Mouse (Mus musculus) midbrain, postnatal 0 days (tissue): ENCODE measurements around the gene Fam71a. TPM values are rescaled to one million over a fixed set of nuclear protein-coding genes. Genes with fewer than 3 reads are reported as not detected.

Source experiments
- ATAC-seq: fragments of 200-750 bp; cut with Nextera tagmentation; 2 replicates; pipeline ENCODE4 v1.8.0; 2017; ENCODE audit warnings: moderate number of reproducible peaks, mild to moderate bottlenecking, moderate TSS enrichment, moderate library complexity; ENCODE audit not compliant: low FRiP score
- DNase-seq: peaks from one replicate; pipeline ENCODE4 v3.0.0-alpha.2; 2015; ENCODE audit warnings: low spot score
- H3K27ac ChIP-seq: fragments of 300-500 bp; sonication (generic); 2 replicates; pipeline ENCODE4 v1.5.1; 2014; ENCODE audit warnings: low read depth, mild to moderate bottlenecking, low read length, mixed read lengths
- H3K27me3 ChIP-seq: fragments of 300-500 bp; sonication (generic); 2 replicates; pipeline ENCODE4 v1.6.1; 2014; ENCODE audit warnings: low read length, control low read depth, mixed read lengths; ENCODE audit not compliant: insufficient read depth
- H3K36me3 ChIP-seq: fragments of 300-500 bp; sonication (generic); 2 replicates; pipeline ENCODE4 v1.6.1; 2014; ENCODE audit warnings: low read length, control low read depth, mixed read lengths; ENCODE audit not compliant: insufficient read depth
- H3K4me1 ChIP-seq: fragments of 300-500 bp; sonication (generic); 2 replicates; pipeline ENCODE4 v1.6.1; 2014; ENCODE audit warnings: mild to moderate bottlenecking, control low read depth, antibody characterized with exemption, low read length, mixed read lengths; ENCODE audit not compliant: insufficient read depth
- H3K4me2 ChIP-seq: fragments of 300-500 bp; sonication (generic); 2 replicates; pipeline ENCODE4 v1.6.1; 2014; ENCODE audit warnings: low read depth, mild to moderate bottlenecking, low read length, mixed read lengths; ENCODE audit not compliant: poor library complexity, severe bottlenecking
- H3K4me3 ChIP-seq: fragments of 300-500 bp; sonication (generic); 2 replicates; pipeline ENCODE4 v1.5.1; 2014; ENCODE audit warnings: low read depth, mild to moderate bottlenecking, low read length, moderate library complexity
- H3K9ac ChIP-seq: fragments of 300-500 bp; sonication (generic); replicated peaks from 2 replicates; pipeline ENCODE4 v1.6.1; 2014; ENCODE audit warnings: mild to moderate bottlenecking, low read length, moderate library complexity, mixed read lengths; ENCODE audit not compliant: poor library complexity, severe bottlenecking
- H3K9me3 ChIP-seq: fragments of 300-500 bp; sonication (generic); 2 replicates; pipeline ENCODE4 v1.6.1; 2016; ENCODE audit warnings: low read length, control low read depth
- CTCF ChIP-seq: IDR thresholded peaks from 2 replicates; pipeline ENCODE4 v1.5.1; 2016; ENCODE audit warnings: antibody characterized with exemption, mild to moderate bottlenecking
- WGBS: fragments of 180-500 bp; shearing (Covaris S2); extraction: QIAGEN DNeasy Blood & Tissue Kit; methylation state at CpG from one replicate; pipeline ENCODE4 v1.1.7; 2014; 5-methylcytosine and 5-hydroxymethylcytosine counted together
- polyA plus RNA-seq: library from polyadenylated mRNA; unstranded; fragments of >200 nt; fragmentation: Nextera tagmentation; extraction: Ambion mirVana; gene quantifications from 2 replicates; pipeline ENCODE4 v1.2.1, GENCODE M21; 2015
- total RNA-seq: library from RNA; depleted of rRNA; stranded (reverse); fragments of >200 nt; gene quantifications from 2 replicates; pipeline ENCODE4 v1.2.3, GENCODE M21; 2014

The Fam71a gene
- total and polyA plus RNA-seq, 2 experiments from 2014 or later, result not detected

- H3K4me1 ChIP-seq, result no peaks in the 10 kb centered on the region
- H3K36me3 ChIP-seq, result no peaks in the 10 kb centered on the region
- 87% methylated on average over 9 of the region's 9 CpGs for WGBS
- no peaks in the 10 kb centered on the region for H3K9me3 ChIP-seq
- no peak for DNase-seq
- no peak overlapping the region for H3K9ac ChIP-seq
- TF ChIP-seq CTCF, result no peak
- ATAC-seq, result no peak
- H3K4me3 ChIP-seq, result no peak overlapping the region
- H3K27ac ChIP-seq, result no peak overlapping the region
- no peaks in the 10 kb centered on the region for H3K27me3 ChIP-seq
- H3K4me2 ChIP-seq, result no peak overlapping the region
These were observed 36.4 kb upstream of the Fam71a start for GRCm38 (mm10) chr1:191200816-191201602.

GRCm38 (mm10) chr1:191197916-191198315, 33.3 kb upstream of the Fam71a start:
- DNase-seq, result no peak
- H3K27me3 ChIP-seq, result no peaks in the 10 kb centered on the region
- no peaks in the 10 kb centered on the region for H3K36me3 ChIP-seq
- 81% methylated on average over 7 of the region's 7 CpGs for WGBS
- no peak overlapping the region for H3K9ac ChIP-seq
- H3K4me1 ChIP-seq, result no peaks in the 10 kb centered on the region
- no peaks in the 10 kb centered on the region for H3K9me3 ChIP-seq
- H3K27ac ChIP-seq, result no peak overlapping the region
- TF ChIP-seq CTCF, result no peak
- ATAC-seq, result no peak
- H3K4me3 ChIP-seq, result no peak overlapping the region
- no peak overlapping the region for H3K4me2 ChIP-seq

DNA sequence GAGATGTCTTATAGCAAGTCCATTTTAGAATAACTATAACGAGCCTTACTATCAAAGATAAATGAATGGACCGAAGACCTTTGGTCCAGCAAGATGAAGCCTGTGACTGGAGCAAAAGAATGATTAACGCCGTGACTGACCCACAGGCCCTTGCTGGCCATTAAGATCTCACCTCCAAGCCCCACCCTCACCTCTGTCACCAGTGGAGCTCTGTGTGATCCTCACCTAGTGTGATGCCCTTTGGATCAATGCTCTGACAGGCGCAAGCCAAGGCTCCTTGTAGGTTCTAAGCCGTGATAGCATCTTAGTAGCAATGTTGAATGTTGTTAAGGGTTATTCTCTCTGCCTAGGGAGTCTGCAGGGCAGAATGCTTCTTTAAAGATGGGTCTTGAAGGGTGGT, 31.4 kb upstream of the Fam71a start:
- DNase-seq (no peak), ATAC-seq (no peak)
- Histone ChIP-seq H3K27me3 (no peaks in the 10 kb centered on the region), H3K36me3 (no peaks in the 10 kb centered on the region), H3K4me1 (no peaks in the 10 kb centered on the region), H3K27ac (no peak overlapping the region), H3K9ac (no peak overlapping the region), H3K4me2 (no peak overlapping the region), H3K4me3 (no peak overlapping the region), H3K9me3 (no peaks in the 10 kb centered on the region)
- WGBS, result 96% methylated on average over 6 of the region's 6 CpGs
- no peak for TF ChIP-seq CTCF

- no peak overlapping the region for H3K4me2 ChIP-seq
- ATAC-seq (no peak), DNase-seq (no peak)
- H3K27me3 ChIP-seq, result 0 out of 2 replicates have a peak, but pooled peaks cover 4% of the 10 kb centered on the region
- no peak overlapping the region for H3K27ac ChIP-seq
- peak; percentile 44 for TF ChIP-seq CTCF
- WGBS, result 55% methylated on average over 14 of the region's 14 CpGs
- H3K4me3 ChIP-seq, result no peak overlapping the region
- H3K36me3 ChIP-seq, result no peaks in the 10 kb centered on the region
- no peaks in the 10 kb centered on the region for H3K4me1 ChIP-seq
- no peaks in the 10 kb centered on the region for H3K9me3 ChIP-seq
- H3K9ac ChIP-seq, result no peak overlapping the region
These were observed 29.2 kb upstream of the Fam71a start for GRCm38 (mm10) chr1:191193657-191194424.

DNA sequence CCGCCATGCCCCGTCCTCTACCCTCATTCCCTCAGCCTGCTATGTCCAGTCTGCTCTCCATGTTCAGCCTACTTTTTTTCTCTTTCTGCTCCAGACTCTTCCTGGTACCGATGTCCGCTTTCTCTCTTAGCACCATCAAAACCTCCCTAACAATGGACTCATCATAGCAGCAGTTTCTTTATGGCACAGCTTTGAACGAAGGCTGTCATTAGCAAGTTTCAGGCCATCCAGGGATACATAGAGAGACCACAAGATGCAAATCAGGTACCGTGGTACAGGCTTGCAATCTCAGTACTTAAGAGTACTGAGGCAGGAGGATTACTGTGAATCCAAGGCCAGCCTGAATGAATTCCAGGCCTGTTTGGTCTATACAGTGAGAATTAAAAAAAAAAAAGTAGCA, 28.1 kb upstream of the Fam71a start:
- no peak for DNase-seq
- no peak for TF ChIP-seq CTCF
- Histone ChIP-seq H3K9ac (no peak overlapping the region), H3K36me3 (no peaks in the 10 kb centered on the region), H3K4me2 (no peak overlapping the region), H3K9me3 (no peaks in the 10 kb centered on the region), H3K27me3 (0 out of 2 replicates have a peak, but pooled peaks cover 4% of the 10 kb centered on the region), H3K4me1 (no peaks in the 10 kb centered on the region), H3K27ac (no peak overlapping the region), H3K4me3 (no peak overlapping the region)
- 90% methylated on average over 6 of the region's 6 CpGs for WGBS
- no peak for ATAC-seq

DNA sequence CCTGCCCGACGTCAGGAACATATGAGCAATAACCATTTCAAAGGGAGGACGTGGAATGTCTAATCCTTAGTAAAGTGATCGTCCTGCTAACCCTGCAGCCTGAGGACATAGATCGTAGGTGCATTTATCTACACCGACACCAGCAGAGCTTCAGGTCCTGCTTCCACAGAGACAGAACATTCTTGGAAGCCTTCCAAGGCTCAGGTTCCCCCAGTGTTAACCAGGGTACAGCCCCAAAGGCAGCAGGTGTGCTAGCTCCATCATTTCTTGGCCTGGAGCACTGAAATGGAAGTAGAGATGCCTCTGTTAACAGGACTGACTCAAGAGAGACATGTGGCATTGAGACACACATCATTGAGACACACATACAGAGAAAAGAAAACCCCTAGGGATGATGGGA, 27.6 kb upstream of the Fam71a start:
- no peaks in the 10 kb centered on the region for H3K36me3 ChIP-seq
- no peak for ATAC-seq
- 40% methylated on average over 6 of the region's 6 CpGs for WGBS

More for the DNA sequence above, 27.6 kb upstream of the Fam71a start:
- Histone ChIP-seq H3K9me3 (no peaks in the 10 kb centered on the region), H3K9ac (no peak overlapping the region), H3K4me2 (no peak overlapping the region), H3K4me3 (no peak overlapping the region), H3K27me3 (0 out of 2 replicates have a peak, but pooled peaks cover 4% of the 10 kb centered on the region), H3K27ac (no peak overlapping the region), H3K4me1 (no peaks in the 10 kb centered on the region)
- DNase-seq, result no peak
- TF ChIP-seq CTCF, result no peak
